Mouse (Mus musculus) heart, embryonic 16.5 days (tissue): ENCODE measurements around the gene Qprt. TPM values are rescaled to one million over a fixed set of nuclear protein-coding genes. Genes with fewer than 3 reads are reported as not detected.

Experiments used
- ATAC-seq: fragments of 200-750 bp; cut with Nextera tagmentation; replicated peaks from 2 replicates; pipeline ENCODE4 v1.8.0; 2017; ENCODE audit warnings: moderate number of reproducible peaks; ENCODE audit not compliant: insufficient read depth, low FRiP score; ENCODE audit errors: extremely low read depth
- H3K27ac ChIP-seq: fragments of 300-500 bp; sonication (generic); 2 replicates; pipeline ENCODE4 v1.5.1; 2014; ENCODE audit warnings: mild to moderate bottlenecking, low read length, control low read depth, moderate library complexity
- H3K27me3 ChIP-seq: fragments of 300-500 bp; sonication (generic); 2 replicates; pipeline ENCODE4 v1.6.1; 2014; ENCODE audit warnings: low read length, mixed read lengths; ENCODE audit not compliant: control insufficient read depth, insufficient read depth
- H3K36me3 ChIP-seq: fragments of 300-500 bp; sonication (generic); 2 replicates; pipeline ENCODE4 v1.6.1; 2014; ENCODE audit not compliant: control insufficient read depth, insufficient read depth
- H3K4me1 ChIP-seq: fragments of 300-500 bp; sonication (generic); 2 replicates; pipeline ENCODE4 v1.6.1; 2014; ENCODE audit warnings: low read length, mixed read lengths; ENCODE audit not compliant: control insufficient read depth, insufficient read depth
- H3K4me2 ChIP-seq: fragments of 300-500 bp; sonication (generic); 2 replicates; pipeline ENCODE4 v1.6.1; 2014; ENCODE audit warnings: low read depth, mild to moderate bottlenecking, control low read depth, low read length
- H3K4me3 ChIP-seq: fragments of 300-500 bp; sonication (generic); 2 replicates; pipeline ENCODE4 v1.5.1; 2014; ENCODE audit warnings: mild to moderate bottlenecking, control low read depth, low read length
- H3K9ac ChIP-seq: fragments of 300-500 bp; sonication (generic); 2 replicates; pipeline ENCODE4 v1.6.1; 2014; ENCODE audit warnings: low read length, control low read depth
- H3K9me3 ChIP-seq: fragments of 300-500 bp; sonication (generic); replicated peaks from 2 replicates; pipeline ENCODE4 v1.6.1; 2016; ENCODE audit warnings: low read length; ENCODE audit not compliant: control insufficient read depth
- WGBS: fragments of 180-500 bp; shearing (Covaris S2); extraction: QIAGEN DNeasy Blood & Tissue Kit; methylation state at CpG from one replicate; pipeline ENCODE4 v1.1.7; 2014; 5-methylcytosine and 5-hydroxymethylcytosine counted together
- polyA plus RNA-seq: library from polyadenylated mRNA; unstranded; fragments of >200 nt; fragmentation: Nextera tagmentation; extraction: Ambion mirVana; gene quantifications from 2 replicates; pipeline ENCODE4 v1.2.1, GENCODE M21; 2015

The Qprt gene
- polyA plus RNA-seq, 1 experiment from 2014 or later = 2.1 TPM

GRCm38 (mm10) chr7:127083689-127084088, 38.3 kb downstream of the Qprt start:
- H3K4me2 ChIP-seq = no peak overlapping the region
- H3K27me3 ChIP-seq = no peaks in the 10 kb centered on the region
- 81% methylated on average over 4 of the region's 4 CpGs for WGBS
- no peak overlapping the region for H3K9ac ChIP-seq
- peaks cover 2% of the 10 kb centered on the region; the same call in 1 of the 2 replicates for H3K4me1 ChIP-seq
- no peaks in the 10 kb centered on the region for H3K36me3 ChIP-seq
- ATAC-seq = no peak
- H3K9me3 ChIP-seq = no peaks in the 10 kb centered on the region
- H3K27ac ChIP-seq = no peak overlapping the region
- no peak overlapping the region for H3K4me3 ChIP-seq

GRCm38 (mm10) chr7:127082995-127083394, 39.0 kb downstream of the Qprt start:
- H3K4me2 ChIP-seq = no peak overlapping the region
- H3K27me3 ChIP-seq = no peaks in the 10 kb centered on the region
- no peak overlapping the region for H3K27ac ChIP-seq
- no peak for ATAC-seq
- no peak overlapping the region for H3K9ac ChIP-seq
- no peak overlapping the region for H3K4me3 ChIP-seq
- no peaks in the 10 kb centered on the region for H3K4me1 ChIP-seq
- WGBS = 37% methylated on average over 2 of the region's 2 CpGs
- H3K9me3 ChIP-seq = no peaks in the 10 kb centered on the region
- no peaks in the 10 kb centered on the region for H3K36me3 ChIP-seq

- no peak overlapping the region for H3K4me3 ChIP-seq
- H3K4me2 ChIP-seq = no peak overlapping the region
- no peak overlapping the region for H3K9ac ChIP-seq
- H3K27ac ChIP-seq = no peak overlapping the region
- no peaks in the 10 kb centered on the region for H3K27me3 ChIP-seq
- ATAC-seq = no peak
- H3K4me1 ChIP-seq = no peaks in the 10 kb centered on the region
- WGBS = 58% methylated on average over 8 of the region's 8 CpGs
- no peaks in the 10 kb centered on the region for H3K9me3 ChIP-seq
- H3K36me3 ChIP-seq = no peaks in the 10 kb centered on the region
These were observed 39.8 kb downstream of the Qprt start for GRCm38 (mm10) chr7:127082271-127082670.

GRCm38 (mm10) chr7:127080045-127080444, 42.0 kb downstream of the Qprt start:
- H3K4me2 ChIP-seq = no peak overlapping the region
- H3K4me3 ChIP-seq = no peak overlapping the region
- H3K36me3 ChIP-seq = no peaks in the 10 kb centered on the region
- no peak for ATAC-seq
- 51% methylated on average over 3 of the region's 3 CpGs for WGBS
- no peak overlapping the region for H3K27ac ChIP-seq
- no peaks in the 10 kb centered on the region for H3K27me3 ChIP-seq
- no peaks in the 10 kb centered on the region for H3K4me1 ChIP-seq
- H3K9ac ChIP-seq = no peak overlapping the region
- no peaks in the 10 kb centered on the region for H3K9me3 ChIP-seq

GRCm38 (mm10) chr7:127077692-127078091, 44.3 kb downstream of the Qprt start:
- H3K4me3 ChIP-seq = no peak overlapping the region
- no peaks in the 10 kb centered on the region for H3K9me3 ChIP-seq
- no peaks in the 10 kb centered on the region for H3K36me3 ChIP-seq
- WGBS = 84% methylated on average over 3 of the region's 3 CpGs
- H3K27me3 ChIP-seq = no peaks in the 10 kb centered on the region
- H3K4me2 ChIP-seq = no peak overlapping the region
- no peak overlapping the region for H3K9ac ChIP-seq
- H3K27ac ChIP-seq = no peak overlapping the region
- no peak for ATAC-seq
- no peaks in the 10 kb centered on the region; the same call in 1 of the 2 replicates for H3K4me1 ChIP-seq

DNA sequence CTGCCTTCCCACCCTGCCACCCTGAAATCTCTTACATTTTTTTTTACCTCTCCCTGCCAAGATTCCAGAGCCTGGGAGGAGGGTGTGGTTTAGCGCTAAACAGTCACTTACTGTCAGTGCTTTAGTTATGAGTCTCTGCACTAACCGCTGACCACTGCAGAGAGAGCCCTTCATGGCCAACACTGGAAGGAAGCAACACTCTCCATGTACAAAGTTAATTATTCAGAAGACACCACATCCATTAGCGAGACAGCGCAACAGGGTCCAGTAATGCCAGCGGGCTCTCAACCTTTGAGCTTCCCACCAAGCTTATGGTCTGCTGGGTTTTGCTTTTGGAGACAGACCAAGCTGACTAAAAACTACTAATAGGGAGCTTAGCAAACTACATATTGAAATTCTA, 45.8 kb downstream of the Qprt start:
- WGBS = 79% methylated on average over 5 of the region's 5 CpGs
- Histone ChIP-seq H3K4me2 (no peak overlapping the region), H3K9me3 (no peaks in the 10 kb centered on the region), H3K9ac (no peak overlapping the region), H3K4me3 (no peak overlapping the region), H3K27ac (no peak overlapping the region), H3K27me3 (no peaks in the 10 kb centered on the region), H3K4me1 (no peaks in the 10 kb centered on the region; the same call in 1 of the 2 replicates), H3K36me3 (no peaks in the 10 kb centered on the region)
- no peak for ATAC-seq

- H3K36me3 ChIP-seq = no peaks in the 10 kb centered on the region
- ATAC-seq = no peak
- no peak overlapping the region for H3K27ac ChIP-seq
- H3K4me3 ChIP-seq = no peak overlapping the region
- no peaks in the 10 kb centered on the region for H3K9me3 ChIP-seq
- no peak overlapping the region for H3K9ac ChIP-seq
- H3K4me2 ChIP-seq = no peak overlapping the region
- WGBS = 76% methylated on average over 4 of the region's 4 CpGs
- no peaks in the 10 kb centered on the region; the same call in 1 of the 2 replicates for H3K4me1 ChIP-seq
- no peaks in the 10 kb centered on the region for H3K27me3 ChIP-seq
These were observed 48.8 kb downstream of the Qprt start for GRCm38 (mm10) chr7:127073221-127073620.

DNA sequence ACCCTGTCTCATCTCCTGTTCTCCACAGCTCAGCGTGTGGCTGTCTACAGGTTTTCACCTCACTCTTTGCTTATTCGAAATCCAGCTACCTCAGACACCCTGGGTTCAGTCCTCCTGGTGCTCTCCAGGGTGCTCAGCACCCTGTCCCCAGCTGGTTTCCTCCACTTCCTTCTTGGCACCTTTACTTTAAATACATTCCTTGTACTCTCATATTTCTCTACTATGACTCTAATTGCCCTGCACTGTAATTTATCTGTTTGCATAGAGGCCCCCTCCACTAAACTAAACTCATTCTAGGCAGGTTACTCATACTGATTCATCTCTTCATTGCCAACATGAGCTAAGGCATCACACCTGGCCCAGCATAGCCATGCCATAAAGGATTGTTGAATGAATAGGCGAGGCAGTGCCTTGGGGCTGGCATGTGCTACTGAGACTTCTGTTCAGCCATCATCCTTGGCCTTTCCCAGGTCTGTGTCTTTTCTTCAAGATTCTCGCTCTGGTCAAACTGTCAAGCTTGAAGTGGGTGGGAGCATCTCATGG, 51.1 kb downstream of the Qprt start:
- 72% methylated on average over 4 of the region's 4 CpGs for WGBS
- no peak overlapping the region for H3K9ac ChIP-seq
- no peaks in the 10 kb centered on the region for H3K27me3 ChIP-seq
- H3K4me2 ChIP-seq = no peak overlapping the region
- no peaks in the 10 kb centered on the region; the same call in 1 of the 2 replicates for H3K4me1 ChIP-seq
- no peaks in the 10 kb centered on the region for H3K36me3 ChIP-seq
- no peak for ATAC-seq
- no peak overlapping the region for H3K4me3 ChIP-seq
- no peaks in the 10 kb centered on the region for H3K9me3 ChIP-seq
- no peak overlapping the region for H3K27ac ChIP-seq

DNA sequence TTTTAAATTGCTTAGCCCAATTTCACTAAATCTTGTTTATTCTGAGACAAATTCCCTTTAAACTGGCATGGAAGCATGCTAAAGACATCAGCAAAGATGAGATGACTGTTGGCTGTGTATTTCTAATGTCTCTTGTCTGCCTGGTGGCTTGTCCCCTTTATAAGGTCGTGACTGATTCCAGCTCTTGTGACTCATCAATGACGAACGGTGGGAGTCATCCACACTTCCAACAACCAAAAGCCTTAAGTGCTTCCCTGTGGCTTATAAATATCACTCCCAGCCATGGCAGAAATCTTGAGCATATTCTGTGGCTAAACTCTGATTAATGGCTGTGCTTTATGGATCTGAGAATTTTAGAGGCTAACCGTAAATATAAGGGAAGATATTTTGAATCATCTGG, 55.7 kb downstream of the Qprt start:
- H3K36me3 ChIP-seq = no peaks in the 10 kb centered on the region
- ATAC-seq = no peak
- no peaks in the 10 kb centered on the region for H3K27me3 ChIP-seq
- H3K4me2 ChIP-seq = no peak overlapping the region
- 53% methylated on average over 4 of the region's 4 CpGs for WGBS
- H3K27ac ChIP-seq = no peak overlapping the region
- no peaks in the 10 kb centered on the region; the same call in 1 of the 2 replicates for H3K9me3 ChIP-seq
- H3K4me3 ChIP-seq = no peak overlapping the region
- H3K4me1 ChIP-seq = no peaks in the 10 kb centered on the region
- no peak overlapping the region for H3K9ac ChIP-seq
